Mouse (Mus musculus) cerebellum, adult (tissue): ENCODE results near the gene Tas2r135.

ENCODE experiments used
- ATAC-seq: cut with Nextera tagmentation; 2 replicates; pipeline ENCODE4 v1.9.2; 2017; ENCODE audit warnings: mild to moderate bottlenecking, moderate library complexity, mixed read lengths; ENCODE audit not compliant: insufficient number of reproducible peaks, low FRiP score, low TSS enrichment

The Tas2r135 gene

DNA sequence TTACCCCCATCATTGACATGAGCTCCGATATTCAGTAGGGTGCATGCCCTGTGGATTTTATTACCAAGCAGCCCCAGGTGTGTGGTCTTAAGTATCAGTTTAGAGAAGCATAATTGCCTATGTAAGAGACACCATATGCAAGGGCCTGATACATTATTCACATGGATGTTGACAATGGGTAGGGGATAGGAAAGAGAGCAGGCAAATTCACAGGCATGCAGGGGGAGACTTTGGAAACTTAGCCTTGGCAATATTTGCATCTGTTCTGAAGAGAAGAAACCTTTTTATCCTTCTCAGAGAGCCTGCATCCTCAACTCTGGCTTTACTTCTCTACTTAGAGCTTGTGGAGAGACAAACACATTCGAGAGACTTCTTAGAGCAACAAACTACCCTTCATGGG, at the start of gene Tas2r135:
TSS of gene Tas2r135 (plus strand) at position 301 of the 400 bp plus-strand sequence.
- ATAC-seq = no peak

DNA sequence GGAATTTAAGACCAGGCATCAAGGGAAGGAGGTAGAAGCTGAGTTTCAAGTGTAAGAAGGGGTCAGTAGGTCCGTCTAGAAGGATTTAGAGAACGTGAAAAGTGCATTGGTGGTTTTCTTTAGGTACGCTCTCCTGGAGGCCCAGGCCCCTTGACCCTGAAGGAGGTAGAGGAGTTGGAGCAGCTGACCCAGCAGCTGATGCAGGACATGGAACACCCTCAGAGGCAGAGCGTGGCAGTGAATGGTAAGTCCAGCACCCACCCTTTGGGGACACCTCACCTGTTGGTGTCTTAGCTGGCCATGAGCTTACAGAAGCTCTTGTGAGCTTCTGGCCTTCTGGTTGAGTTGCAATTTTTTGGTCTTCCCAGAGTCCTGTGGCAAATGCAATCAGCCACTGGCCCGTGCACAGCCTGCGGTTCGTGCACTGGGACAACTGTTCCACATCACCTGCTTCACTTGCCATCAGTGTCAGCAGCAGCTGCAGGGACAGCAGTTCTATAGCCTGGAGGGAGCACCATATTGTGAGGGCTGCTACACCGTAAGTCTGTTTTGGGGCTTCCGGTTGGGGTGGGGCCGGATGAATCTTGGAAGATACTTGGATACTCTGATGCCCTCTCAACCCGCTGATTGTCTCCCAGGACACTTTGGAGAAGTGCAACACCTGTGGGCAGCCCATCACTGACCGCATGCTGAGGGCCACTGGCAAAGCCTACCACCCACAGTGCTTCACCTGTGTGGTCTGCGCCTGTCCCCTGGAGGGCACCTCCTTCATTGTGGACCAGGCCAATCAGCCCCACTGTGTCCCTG, 49.2 kb upstream of the Tas2r135 start:
- no peak for ATAC-seq

DNA sequence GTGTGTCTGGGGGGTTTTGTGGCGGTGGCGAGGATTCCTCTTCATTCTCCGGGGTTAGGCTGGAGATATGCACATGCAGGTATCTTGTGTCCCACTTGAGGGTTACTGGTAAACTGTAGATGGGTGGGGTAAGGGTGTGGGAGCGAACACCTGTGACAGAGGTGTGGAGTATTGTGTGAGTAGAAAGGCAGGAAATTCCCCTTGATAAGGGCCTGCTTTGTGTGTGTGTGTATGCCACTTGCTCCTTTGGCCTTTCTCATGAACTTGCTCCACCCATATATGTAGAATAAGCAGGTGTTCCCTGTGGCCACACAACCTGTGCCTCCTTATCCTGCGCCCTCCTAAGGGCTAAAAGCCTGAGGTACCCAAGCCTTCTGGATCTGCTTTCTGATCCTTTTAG, 48.3 kb upstream of the Tas2r135 start:
- ATAC-seq = no peak

DNA sequence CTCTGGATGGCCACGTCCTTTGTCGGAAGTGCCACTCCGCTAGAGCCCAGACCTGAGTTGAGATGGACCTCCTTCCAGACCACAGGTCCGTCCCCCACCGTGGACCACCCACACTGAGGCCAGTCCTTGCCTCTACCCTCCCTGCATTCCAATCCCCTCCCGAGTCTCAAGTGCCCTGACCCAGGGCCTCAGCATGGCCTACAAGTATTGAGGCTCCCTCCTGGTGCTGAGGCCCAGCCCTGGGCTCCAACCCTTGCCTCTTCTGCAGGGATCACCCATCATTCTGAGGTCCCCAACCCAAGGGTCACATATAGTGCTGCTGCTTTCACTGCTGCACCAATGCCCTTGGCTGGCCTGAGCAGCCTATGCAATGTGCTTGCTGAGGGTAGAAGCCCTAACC, 47.3 kb upstream of the Tas2r135 start:
- no peak for ATAC-seq

DNA sequence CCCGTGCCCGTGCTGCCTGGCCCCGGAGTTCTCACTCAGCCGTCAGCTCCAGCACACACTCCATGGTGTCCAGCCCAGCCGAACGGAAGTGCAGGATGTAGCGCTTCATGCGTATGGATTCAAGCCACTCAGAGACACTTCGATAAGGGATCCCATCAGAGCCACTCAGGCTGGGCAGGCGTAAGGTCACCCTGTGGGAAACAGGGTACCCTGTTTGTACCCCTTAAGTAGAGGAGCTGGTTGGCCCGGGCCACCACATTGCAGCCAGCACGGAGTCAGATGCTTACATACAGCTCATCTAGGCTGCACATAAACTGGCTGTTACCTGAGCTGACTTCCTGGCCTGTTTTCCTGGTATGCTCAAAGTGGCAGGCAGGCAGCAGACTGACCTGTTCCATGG, 46.3 kb upstream of the Tas2r135 start:
- ATAC-seq = no peak

DNA sequence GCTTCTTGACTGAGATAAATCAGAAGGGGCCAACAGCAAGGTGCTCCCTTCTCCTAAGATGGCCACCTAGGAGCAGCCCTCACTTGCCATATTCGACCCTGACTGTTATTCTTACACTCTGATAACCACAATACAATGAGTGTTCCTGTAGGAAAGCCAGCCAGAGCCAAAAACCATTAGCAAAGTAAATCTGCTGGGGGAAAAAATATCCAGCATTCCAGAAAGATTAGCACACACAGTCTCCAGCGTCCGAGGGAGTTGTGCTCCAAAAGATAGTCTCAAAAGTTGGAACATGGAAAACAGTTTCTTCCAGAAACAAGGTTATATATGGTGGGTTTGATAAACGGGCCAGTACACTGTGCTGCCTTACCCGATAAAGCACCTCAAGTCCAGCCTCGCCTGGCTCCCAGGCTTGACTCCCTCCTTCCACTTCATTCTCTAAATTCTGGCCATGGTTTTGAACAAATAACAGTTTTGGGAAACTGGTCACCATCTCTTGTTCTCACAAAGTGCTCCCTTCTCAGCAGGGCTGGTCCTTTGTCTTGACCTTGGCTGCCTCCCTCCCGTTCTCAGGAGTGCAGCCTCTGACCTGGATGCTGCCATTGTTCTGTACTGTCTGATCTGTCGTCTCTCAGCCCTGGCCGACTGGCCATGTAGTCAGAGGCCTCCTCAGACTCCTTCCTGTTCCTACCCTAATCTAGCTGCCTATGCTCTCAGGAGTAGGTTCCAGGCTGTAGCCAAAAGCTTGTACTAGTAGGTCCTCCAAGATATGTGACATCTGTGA, 45.7 kb upstream of the Tas2r135 start:
- ATAC-seq = no peak

DNA sequence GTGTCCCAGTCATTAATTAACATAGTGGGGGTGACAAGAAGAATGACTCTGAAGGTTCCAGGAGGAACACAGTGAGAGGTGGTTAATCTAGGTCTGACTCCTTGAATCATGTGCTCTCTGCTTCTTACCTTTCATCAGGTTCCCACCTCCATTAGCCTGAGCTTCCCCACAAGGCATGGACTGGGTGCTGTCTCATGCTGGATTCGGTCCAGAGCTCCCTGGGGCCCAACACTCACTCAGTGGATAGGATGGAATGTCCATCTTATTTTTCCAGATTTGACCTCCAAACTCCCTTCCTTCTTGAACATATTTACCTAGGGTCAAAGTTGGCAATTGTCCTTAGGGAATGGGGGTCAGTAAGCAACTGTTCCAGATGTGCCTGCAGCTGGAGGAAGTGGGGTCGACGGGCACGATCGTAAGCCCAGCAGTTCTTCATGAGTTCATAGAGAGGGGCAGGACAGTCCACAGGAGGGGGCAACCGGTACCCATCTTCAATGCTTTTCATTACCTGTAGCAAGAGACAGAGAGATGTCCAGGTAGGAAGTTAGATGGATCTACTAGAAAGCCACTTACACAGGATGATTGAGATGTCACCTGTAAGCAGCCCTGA, 44.9 kb upstream of the Tas2r135 start:
- no peak for ATAC-seq

DNA sequence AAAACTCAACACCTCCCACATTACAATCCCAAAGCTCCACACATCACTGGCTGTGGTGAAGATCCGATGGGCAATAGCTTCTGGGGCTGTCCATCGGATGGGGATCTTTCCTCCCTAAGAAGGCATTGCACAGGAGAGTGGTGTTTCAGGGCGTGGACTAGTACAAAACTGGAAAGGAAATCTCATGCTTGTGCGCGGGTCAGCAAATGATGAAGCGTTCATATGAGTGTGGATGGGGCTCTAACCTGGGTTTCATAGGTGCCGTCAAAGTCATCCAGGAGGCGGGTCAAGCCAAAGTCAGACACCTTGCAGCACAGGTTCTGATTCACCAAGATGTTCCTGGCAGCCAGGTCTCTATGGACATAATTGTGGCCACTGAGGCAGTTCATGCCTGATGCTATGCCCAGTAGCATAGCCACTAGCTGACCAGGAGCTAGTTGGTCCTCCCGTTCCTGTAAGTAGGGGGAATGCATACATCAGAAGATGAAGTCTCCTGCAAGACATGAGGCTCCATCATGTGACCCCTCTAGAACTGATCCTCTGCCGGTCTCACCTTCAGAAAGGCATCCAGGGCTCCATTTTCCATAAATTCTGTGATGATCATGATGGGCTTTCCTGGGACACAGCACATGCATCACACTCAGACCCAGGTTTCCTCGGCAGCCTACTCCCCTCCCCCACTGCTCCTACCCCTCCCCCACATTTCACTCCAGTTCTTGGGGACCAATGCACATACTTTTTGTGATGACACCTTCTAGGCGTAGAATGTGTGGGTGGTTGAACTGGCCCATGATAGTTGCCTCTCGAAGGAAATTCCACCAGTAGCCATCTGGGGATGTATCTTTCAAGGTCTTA, 44.0 kb upstream of the Tas2r135 start:
- ATAC-seq = no peak

DNA sequence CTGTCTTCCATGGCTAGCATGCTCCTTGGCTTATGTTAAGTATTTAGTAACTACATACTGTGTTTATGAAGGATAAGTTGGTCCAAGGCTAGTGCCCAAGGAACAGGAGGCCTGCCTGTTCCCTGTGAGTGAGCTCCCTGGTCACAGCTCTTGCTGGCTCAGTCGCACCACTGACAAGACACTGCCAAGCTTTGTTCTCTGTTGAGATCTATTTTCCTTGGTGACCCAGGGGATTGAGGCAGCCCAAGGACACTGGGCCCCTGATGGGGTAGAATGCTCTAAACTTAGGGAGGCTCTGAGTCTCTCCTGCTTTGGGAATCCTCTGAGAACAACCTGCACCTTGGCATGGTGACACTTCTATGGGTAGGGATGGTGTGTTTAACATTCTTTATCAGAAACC, 43.2 kb upstream of the Tas2r135 start:
- ATAC-seq = no peak

DNA sequence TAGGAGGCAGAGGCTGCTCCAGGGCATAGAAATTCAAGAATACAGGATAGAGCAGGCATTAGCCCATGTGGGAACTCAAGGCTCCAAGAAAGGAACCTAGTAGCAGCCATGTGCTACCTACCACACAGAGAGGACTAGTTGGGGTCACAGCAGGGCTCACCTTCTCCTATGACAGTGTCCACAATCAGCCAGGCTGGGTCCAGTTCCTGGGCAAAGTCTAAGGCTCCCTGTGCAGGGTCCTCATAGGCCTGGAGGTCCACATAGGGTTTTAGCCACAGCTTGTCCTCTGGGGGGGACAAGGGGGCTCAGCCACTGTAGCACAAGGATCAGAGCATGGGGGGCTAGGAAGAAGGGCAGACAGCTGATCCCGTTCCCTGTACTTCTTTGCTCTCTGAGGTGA, 42.7 kb upstream of the Tas2r135 start:
- no peak for ATAC-seq

DNA sequence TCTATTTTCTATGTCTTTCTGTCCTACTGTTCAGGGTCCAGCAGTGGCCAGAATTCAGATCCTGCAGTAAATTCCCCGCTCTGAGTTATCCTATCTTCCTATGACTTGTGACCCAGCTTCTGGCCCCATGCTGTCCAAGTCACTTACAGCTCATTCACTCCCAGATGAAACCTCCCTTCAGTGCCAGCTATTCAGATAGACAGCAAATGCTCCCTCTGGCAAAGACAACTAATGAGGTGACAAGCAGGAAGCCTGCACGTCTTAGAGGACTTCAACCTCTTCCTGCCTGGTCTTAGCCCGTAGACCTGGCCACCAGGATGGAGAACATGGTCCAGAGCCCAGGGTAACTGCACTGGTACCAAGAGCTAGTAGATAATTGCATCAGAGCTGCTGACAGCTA, 42.3 kb upstream of the Tas2r135 start:
- peak; percentile 54 for ATAC-seq

DNA sequence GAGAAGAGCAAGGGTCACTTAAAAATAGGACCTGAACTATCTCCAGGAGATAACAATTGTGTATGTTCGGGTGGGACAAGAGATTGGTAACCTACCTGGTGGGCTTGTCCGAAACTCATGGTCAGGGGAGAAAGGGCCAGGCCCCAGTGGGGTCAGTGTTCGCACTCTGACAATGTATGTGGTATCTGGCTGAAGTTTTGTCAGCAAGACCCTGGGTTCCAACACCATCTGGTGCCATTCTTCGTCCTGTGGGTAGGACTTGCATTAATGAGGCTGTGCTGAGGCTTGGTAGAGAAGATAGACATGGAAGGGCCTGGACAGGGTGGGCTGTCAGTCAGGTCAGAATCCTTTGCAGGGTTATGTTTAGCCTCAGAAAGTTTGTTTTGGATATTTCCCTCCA, 41.2 kb upstream of the Tas2r135 start:
- ATAC-seq = no peak

DNA sequence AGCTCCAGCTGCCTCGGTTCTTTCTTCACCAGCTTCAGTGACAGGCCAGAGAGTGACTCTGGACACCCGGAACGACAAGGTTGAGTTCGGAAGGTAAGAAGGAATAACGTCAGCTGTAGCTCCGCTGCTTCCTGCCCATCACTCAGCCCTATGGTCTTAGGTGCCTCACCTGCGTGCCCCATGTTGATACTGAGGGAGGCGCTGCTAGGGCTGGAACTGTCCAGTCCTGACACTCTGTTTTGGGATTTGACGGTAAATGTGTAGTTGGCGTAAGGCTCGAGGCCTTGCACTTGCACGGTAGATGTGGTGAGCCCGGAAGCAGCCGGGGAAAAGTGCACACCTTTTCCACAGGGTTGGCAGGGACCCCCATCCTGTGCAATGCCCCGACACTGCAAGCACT, 40.6 kb upstream of the Tas2r135 start:
- no peak for ATAC-seq

DNA sequence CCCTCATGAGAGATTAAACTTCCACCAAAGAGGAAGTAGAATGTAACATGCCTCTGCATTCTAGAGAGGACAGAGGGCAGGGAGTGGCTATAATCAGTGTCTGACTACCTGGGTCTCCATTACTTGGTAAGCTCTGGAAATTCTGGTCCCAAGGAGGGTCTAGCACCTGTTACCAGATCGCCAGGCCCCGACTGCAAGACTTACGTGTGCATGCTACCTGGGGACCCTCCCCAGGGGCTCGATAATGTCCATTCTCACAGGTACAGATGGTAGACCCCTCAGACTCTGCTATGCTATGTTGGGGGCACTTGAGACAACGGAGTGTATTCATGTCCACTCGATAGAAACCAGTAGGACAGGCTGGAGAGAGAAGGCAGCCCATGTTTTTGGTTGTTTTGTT, 40.0 kb upstream of the Tas2r135 start:
- ATAC-seq = no peak

DNA sequence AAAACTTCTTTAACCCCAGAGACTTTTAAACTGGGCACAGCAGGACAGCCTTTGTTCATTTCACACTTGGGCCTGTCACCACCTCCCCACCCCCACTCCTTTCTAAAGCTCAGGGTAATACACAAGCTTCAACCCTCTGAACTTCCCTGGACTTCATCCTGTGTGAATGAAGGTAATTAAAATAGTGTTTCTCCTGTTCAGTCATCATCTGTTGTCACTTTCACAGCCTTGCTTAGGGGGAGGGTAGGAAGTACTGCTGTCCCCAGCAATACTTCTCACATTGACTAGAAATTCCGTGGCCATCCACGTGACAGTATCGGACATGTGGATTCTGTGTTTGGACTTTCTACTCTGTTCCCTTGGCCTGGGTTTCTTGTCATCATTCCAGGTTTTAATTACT, 35.4 kb upstream of the Tas2r135 start:
- ATAC-seq = no peak

DNA sequence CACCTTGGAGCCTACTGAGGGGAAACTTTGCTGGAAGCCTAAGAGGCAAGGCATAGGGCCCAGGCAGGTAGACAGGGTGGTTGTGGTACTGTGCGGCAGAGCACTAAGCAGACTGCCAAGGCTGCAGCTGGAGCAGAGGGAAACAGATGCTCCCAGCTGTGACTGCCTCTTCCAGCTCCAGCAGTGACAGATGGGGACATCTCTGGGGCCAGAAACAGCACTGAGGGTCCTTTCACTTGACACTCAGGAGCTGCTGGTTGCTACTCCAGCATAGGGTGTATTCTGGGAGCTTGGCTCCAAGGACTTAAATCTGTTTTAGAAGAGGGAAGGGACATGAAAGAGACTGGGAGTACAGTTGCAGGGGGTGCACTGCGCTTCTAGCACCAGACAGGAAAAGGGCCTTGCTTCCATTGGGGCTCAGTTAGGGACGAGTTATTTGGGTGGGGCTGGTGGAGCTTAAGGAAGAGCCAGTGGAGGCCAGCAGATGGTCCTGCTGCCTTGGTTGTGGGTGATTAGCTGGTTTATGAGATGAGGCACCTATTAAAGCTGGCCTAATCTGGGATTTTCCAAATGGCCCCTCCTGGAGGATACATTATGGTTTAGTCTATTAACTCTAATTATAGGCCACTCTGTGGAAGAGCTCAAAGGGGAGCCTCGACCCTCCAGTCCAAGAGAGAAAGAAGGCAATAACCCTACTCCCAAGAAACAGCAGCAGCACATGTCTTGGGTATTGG, 34.4 kb upstream of the Tas2r135 start:
- no peak for ATAC-seq

DNA sequence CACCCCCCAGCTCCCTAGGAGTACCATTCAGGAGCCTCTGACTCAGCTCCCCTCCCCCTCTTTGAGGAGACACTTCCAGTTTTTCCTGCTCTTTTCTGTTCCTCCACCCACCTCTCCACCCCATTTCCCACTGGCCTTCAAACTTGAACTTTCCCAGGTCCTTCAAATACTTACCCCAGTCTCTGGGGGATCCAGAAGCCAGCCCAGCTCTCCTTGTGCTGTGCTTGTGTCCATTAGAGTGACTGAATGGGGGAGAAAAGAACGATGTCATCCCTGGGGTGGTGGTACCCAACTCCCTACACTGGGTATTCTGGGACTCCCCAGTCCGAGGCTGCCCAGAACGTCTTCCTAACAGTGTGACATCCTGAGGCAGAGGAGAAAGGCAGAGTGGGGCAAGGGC, 33.2 kb upstream of the Tas2r135 start:
- ATAC-seq = no peak

DNA sequence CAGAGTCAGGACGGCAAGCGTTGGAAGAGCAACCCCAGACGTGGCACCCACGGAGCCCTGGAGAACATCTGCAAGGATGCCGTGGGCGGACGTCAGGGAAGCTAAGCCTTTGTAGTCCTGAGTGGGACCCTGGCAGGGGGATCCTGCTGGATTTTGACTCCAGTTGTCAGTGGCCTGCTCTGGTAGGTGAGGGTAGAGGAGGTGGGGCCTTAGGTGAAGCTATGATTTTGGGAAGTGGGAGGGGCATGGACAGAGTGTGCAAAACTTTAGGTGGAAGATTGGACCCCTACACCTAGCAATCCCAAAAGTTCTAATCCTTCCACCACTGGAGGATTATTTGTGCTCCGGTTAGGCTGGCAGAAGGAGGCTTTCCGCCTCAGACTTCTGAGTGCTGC, 32.8 kb upstream of the Tas2r135 start:
- peak; percentile 22; the same call in 1 of the 2 replicates for ATAC-seq

DNA sequence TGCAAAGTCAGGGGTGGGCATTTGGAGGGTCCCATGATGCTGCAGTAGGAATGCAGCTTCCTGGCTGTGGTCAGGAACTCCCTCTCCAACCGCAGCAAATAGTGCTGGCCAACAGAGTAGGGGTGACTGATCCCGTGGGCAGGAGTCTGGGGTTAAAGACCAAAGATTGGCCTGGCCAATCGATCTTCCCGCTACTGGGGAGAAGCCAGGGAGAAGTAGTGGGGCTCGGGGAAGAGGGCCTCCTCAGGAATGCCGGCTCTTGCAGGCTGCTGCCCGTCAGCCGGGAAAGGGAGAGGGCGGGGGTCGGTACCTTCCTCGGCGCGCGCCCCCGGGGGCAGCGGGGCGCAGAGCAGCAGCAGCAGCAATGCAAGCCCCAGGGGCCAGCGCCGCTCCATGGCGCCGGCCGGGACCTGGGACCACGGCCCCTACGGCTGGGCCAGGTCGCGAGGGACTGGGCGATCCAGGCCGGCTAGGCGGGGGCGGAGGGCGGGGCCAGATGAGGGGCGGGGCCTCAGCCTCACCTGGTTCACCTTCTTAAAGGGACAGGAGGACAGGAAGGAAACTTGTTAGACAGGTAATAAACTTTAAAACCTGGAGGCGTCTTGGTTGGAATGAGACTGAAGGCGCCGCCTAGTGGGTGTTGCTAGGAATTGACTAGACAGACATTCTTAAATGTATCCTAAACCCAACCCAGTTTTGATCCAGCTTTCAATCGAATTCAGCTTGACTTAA, 32.3 kb upstream of the Tas2r135 start, which contains the start of gene Epha1:
TSS of gene Epha1 (minus strand) at position 453 of the 732 bp plus-strand sequence.
- peak; percentile 37 for ATAC-seq
